10 mouse cellular contexts compared by ENCODE assay signal in genomic region chr11:8955678-8956077, GRCm38 (mm10). TPM values are rescaled to one million over a fixed set of nuclear protein-coding genes. Genes with fewer than 3 reads are reported as not detected.
DNase-seq lines count a peak whose midpoint lies in the region; ATAC-seq and TF ChIP-seq lines count a peak whose summit lies in the region.
"Had no signal": no experiment of that assay in that cellular context is flagged by ENCODE, and none has a peak within 500 bp of the region (broad histone marks: within the 10 kb centered on the region; RNA-seq: fewer than 3 reads in every experiment).

No protein-coding gene starts in this region.

- ATAC-seq in hindbrain, embryonic 16.5 days: peak; percentile 68
- no peak for ATAC-seq in liver, postnatal 0 days

- H3K9me3 ChIP-seq in hindbrain, embryonic 16.5 days (ENCODE audit: control insufficient read depth, low read length): no peaks in the 10 kb centered on the region
- 0 out of 2 replicates have a peak, but pooled peaks cover 2% of the 10 kb centered on the region for H3K9me3 ChIP-seq in liver, postnatal 0 days (ENCODE audit: low read length)
- H3K9me3 ChIP-seq in heart, embryonic 10.5 days: no peaks in the 10 kb centered on the region
- H3K9me3 ChIP-seq: embryonic facial prominence, embryonic 13.5 days; limb, embryonic 13.5 days had no signal

- peak; percentile 65 for TF ChIP-seq CTCF in liver, postnatal 0 days (IDR thresholded peaks at IDR 0.05; ENCODE audit: low read depth)
- TF ChIP-seq CTCF in small intestine, adult 2 months (IDR thresholded peaks at IDR 0.05; ENCODE audit: extremely low read depth, insufficient read length, insufficient replicate concordance, low read depth, low read length): peak; percentile 61; the same call in 1 of the 2 replicates

- no peak overlapping the region for H3K4me3 ChIP-seq in hindbrain, embryonic 16.5 days (ENCODE audit: low read length)
- no peak overlapping the region for H3K4me3 ChIP-seq in liver, postnatal 0 days (ENCODE audit: low read depth, low read length)
- H3K4me3 ChIP-seq in small intestine, adult 2 months (ENCODE audit: low read depth, low read length): no peak overlapping the region
- H3K4me3 ChIP-seq in heart, embryonic 10.5 days: no peak overlapping the region
- H3K4me3 ChIP-seq: embryonic facial prominence, embryonic 13.5 days; limb, embryonic 13.5 days had no signal

- WGBS in hindbrain, embryonic 16.5 days: 0% methylated on average over 1 of the region's 1 CpGs
- 3% methylated on average over 1 of the region's 1 CpGs for WGBS in liver, postnatal 0 days (ENCODE audit: insufficient replicate concordance)
- WGBS in small intestine, adult 2 months: 13% methylated on average over 1 of the region's 1 CpGs
- WGBS in heart, embryonic 10.5 days: 11% methylated on average over 1 of the region's 1 CpGs

- no peak overlapping the region for H3K9ac ChIP-seq in hindbrain, embryonic 16.5 days (ENCODE audit: low read depth, low read length)
- no peak overlapping the region for H3K9ac ChIP-seq in liver, postnatal 0 days (replicated peaks)
- H3K9ac ChIP-seq: embryonic facial prominence, embryonic 13.5 days; limb, embryonic 13.5 days had no signal

- no peak overlapping the region for H3K4me2 ChIP-seq in hindbrain, embryonic 16.5 days (ENCODE audit: low read length)
- no peak overlapping the region for H3K4me2 ChIP-seq in liver, postnatal 0 days (ENCODE audit: low read depth, low read length)
- H3K4me2 ChIP-seq: embryonic facial prominence, embryonic 13.5 days; limb, embryonic 13.5 days had no signal

- TF ChIP-seq EP300 in liver, postnatal 0 days (IDR thresholded peaks at IDR 0.05; ENCODE audit: low read depth): no peak

- H3K36me3 ChIP-seq in hindbrain, embryonic 16.5 days (ENCODE audit: control insufficient read depth, insufficient read depth, low read length): no peaks in the 10 kb centered on the region
- no peaks in the 10 kb centered on the region for H3K36me3 ChIP-seq in liver, postnatal 0 days (replicated peaks; ENCODE audit: insufficient read depth, low read length)
- no peaks in the 10 kb centered on the region for H3K36me3 ChIP-seq in small intestine, adult 2 months (ENCODE audit: control insufficient read depth, insufficient read depth, low read length)
- H3K36me3 ChIP-seq in heart, embryonic 10.5 days: no peaks in the 10 kb centered on the region
- H3K36me3 ChIP-seq: embryonic facial prominence, embryonic 13.5 days; limb, embryonic 13.5 days had no signal

- intact Hi-C loops in heart, postnatal 25 days (cut with DNase I): loop anchor here (2.0 to 5.0 kb wide), 2 partner anchors 419 to 533 kb away; no protein-coding TSS in a partner anchor

- peak; percentile 58 for DNase-seq in heart, postnatal 4 days
- DNase-seq in heart, postnatal 25 days (ENCODE audit: low spot score): no peak
- peak; percentile 48 for DNase-seq in ES-CJ7 (ENCODE audit: low read depth, low spot score)
- DNase-seq in brain, adult 2 months (ENCODE audit: low read depth, low spot score): peak; percentile 36
- DNase-seq in liver, postnatal 0 days: peak; percentile 26
- DNase-seq in heart, embryonic 10.5 days (ENCODE audit: low spot score): no peak

- H3K4me1 ChIP-seq in hindbrain, embryonic 16.5 days (ENCODE audit: control insufficient read depth, insufficient read depth, low read depth, low read length): no peaks in the 10 kb centered on the region
- no peaks in the 10 kb centered on the region for H3K4me1 ChIP-seq in liver, postnatal 0 days (ENCODE audit: insufficient read depth)
- H3K4me1 ChIP-seq in small intestine, adult 2 months (ENCODE audit: control insufficient read depth, insufficient read depth, insufficient read length, low read length): no peaks in the 10 kb centered on the region
- peaks cover 7% of the 10 kb centered on the region; the same call in 1 of the 2 replicates for H3K4me1 ChIP-seq in heart, embryonic 10.5 days

- no peak for TF ChIP-seq POLR2A in small intestine, adult 2 months (IDR thresholded peaks at IDR 0.05; ENCODE audit: low read depth, low read length)

- H3K27ac ChIP-seq in hindbrain, embryonic 16.5 days (ENCODE audit: low read depth, low read length): no peak overlapping the region
- H3K27ac ChIP-seq in liver, postnatal 0 days (ENCODE audit: low read depth): no peak overlapping the region
- H3K27ac ChIP-seq in small intestine, adult 2 months (ENCODE audit: insufficient read depth, low read depth, low read length): no peak overlapping the region
- no peak overlapping the region for H3K27ac ChIP-seq in heart, embryonic 10.5 days
- H3K27ac ChIP-seq: embryonic facial prominence, embryonic 13.5 days; limb, embryonic 13.5 days had no signal

- H3K27me3 ChIP-seq in hindbrain, embryonic 16.5 days (replicated peaks; ENCODE audit: control insufficient read depth, insufficient read depth, low read length): no peaks in the 10 kb centered on the region
- H3K27me3 ChIP-seq in liver, postnatal 0 days (ENCODE audit: insufficient read depth, low read length): no peaks in the 10 kb centered on the region
- no peaks in the 10 kb centered on the region for H3K27me3 ChIP-seq in small intestine, adult 2 months (ENCODE audit: control insufficient read depth, insufficient read depth, low read length)
- H3K27me3 ChIP-seq in heart, embryonic 10.5 days (ENCODE audit: insufficient read depth, poor library complexity, severe bottlenecking): no peaks in the 10 kb centered on the region
- H3K27me3 ChIP-seq: embryonic facial prominence, embryonic 13.5 days; limb, embryonic 13.5 days had no signal

RNA-seq across cellular contexts. Expression of gene Pkd1l1, which starts 17.4 kb away (rescaled TPM):
- under 1 TPM in 1 of 2 experiments, not detected in 1; 0.05 TPM for total RNA-seq in heart, postnatal 4 days (2021)
- not detected for total RNA-seq in heart, postnatal 25 days (2021)
- 0.14 and 0.25 TPM in 2 replicates for polyA plus RNA-seq in hindbrain, embryonic 16.5 days (2015; fragmentation: Nextera tagmentation; extraction: Ambion mirVana)
- 0.06 TPM in 1 of 2 replicates, not detected in the other for polyA plus RNA-seq in liver, postnatal 0 days (2015; fragmentation: Nextera tagmentation; extraction: Ambion mirVana)
- polyA plus RNA-seq in small intestine, adult 2 months (2012; rRNA removed): 0.01 TPM in 1 of 2 replicates, not detected in the other
- 0.04 TPM in 2 replicates for polyA plus RNA-seq in heart, embryonic 10.5 days (2016; fragmentation: Nextera tagmentation; extraction: Ambion mirVana)

RNA-seq across cellular contexts. Expression of gene Hus1, which starts 55.3 kb away (rescaled TPM):
- 10 to 100 TPM; 17.4 to 17.6 TPM for total RNA-seq in heart, postnatal 4 days (2021)
- total RNA-seq in heart, postnatal 25 days (2021): 10 to 100 TPM; 12.1 TPM
- 10.8 and 11.5 TPM in 2 replicates for polyA plus RNA-seq in hindbrain, embryonic 16.5 days (2015; fragmentation: Nextera tagmentation; extraction: Ambion mirVana)
- polyA plus RNA-seq in liver, postnatal 0 days (2015; fragmentation: Nextera tagmentation; extraction: Ambion mirVana): 2.9 and 3.2 TPM in 2 replicates
- 1.7 and 1.9 TPM in 2 replicates for polyA plus RNA-seq in small intestine, adult 2 months (2012; rRNA removed)
- 15.9 and 20.2 TPM in 2 replicates for polyA plus RNA-seq in heart, embryonic 10.5 days (2016; fragmentation: Nextera tagmentation; extraction: Ambion mirVana)

Comparison
In these comparisons a context has a peak if more than half of its experiments do, and no peak if none do; other contexts are left out.
1. DNase-seq: peak in heart, postnatal 4 days (single experiment), ES-CJ7 (single experiment), brain, adult 2 months (single experiment) and liver, postnatal 0 days (single experiment); none in heart, postnatal 25 days (single experiment) and heart, embryonic 10.5 days (single experiment).